8 mouse cellular contexts compared by ENCODE assay signal in genomic region chr2:155929531-155930442, GRCm38 (mm10). TPM values are rescaled to one million over a fixed set of nuclear protein-coding genes. Genes with fewer than 3 reads are reported as not detected.
DNase-seq lines count a peak whose midpoint lies in the region; ATAC-seq and TF ChIP-seq lines count a peak whose summit lies in the region.

Gene Uqcc1 (minus strand): TSS chr2:155930310.

- H3K36me3 ChIP-seq in forebrain, embryonic 10.5 days (replicated peaks) = peaks cover 15% of the 10 kb centered on the region
- no peaks in the 10 kb centered on the region for H3K36me3 ChIP-seq in heart, embryonic 15.5 days
- no peaks in the 10 kb centered on the region; the same call in 1 of the 2 replicates for H3K36me3 ChIP-seq in liver, embryonic 14.5 days (replicated peaks; ENCODE audit: control insufficient read depth, insufficient read depth, low read depth)
- H3K36me3 ChIP-seq in neural tube, embryonic 11.5 days (ENCODE audit: control insufficient read depth, insufficient read depth, low read length) = no peaks in the 10 kb centered on the region
- no peaks in the 10 kb centered on the region for H3K36me3 ChIP-seq in stomach, postnatal 0 days (ENCODE audit: control insufficient read depth, insufficient read depth, low read length)

- no peaks in the 10 kb centered on the region for H3K27me3 ChIP-seq in forebrain, embryonic 10.5 days (ENCODE audit: poor library complexity, severe bottlenecking)
- no peaks in the 10 kb centered on the region for H3K27me3 ChIP-seq in heart, embryonic 15.5 days
- no peaks in the 10 kb centered on the region for H3K27me3 ChIP-seq in liver, embryonic 14.5 days (ENCODE audit: control insufficient read depth, insufficient read depth, low read length)
- no peaks in the 10 kb centered on the region for H3K27me3 ChIP-seq in neural tube, embryonic 11.5 days (ENCODE audit: control insufficient read depth, insufficient read depth, low read length)
- no peaks in the 10 kb centered on the region for H3K27me3 ChIP-seq in stomach, postnatal 0 days (ENCODE audit: control insufficient read depth, insufficient read depth, low read length)

- peak within 1 kb of the TSS; percentile 78 for H3K4me3 ChIP-seq in forebrain, embryonic 10.5 days
- peak within 1 kb of the TSS; percentile 62 for H3K4me3 ChIP-seq in heart, embryonic 15.5 days
- H3K4me3 ChIP-seq in liver, embryonic 14.5 days (ENCODE audit: insufficient read depth in 1 of 2, low read depth in 2 of 2, low read length in 2 of 2) = peak within 1 kb of the TSS; percentile 67 to 76
- peak within 1 kb of the TSS; percentile 72 for H3K4me3 ChIP-seq in neural tube, embryonic 11.5 days (ENCODE audit: low read depth, low read length)
- peak within 1 kb of the TSS; percentile 65 for H3K4me3 ChIP-seq in stomach, postnatal 0 days (ENCODE audit: low read depth, low read length)

- H3K4me2 ChIP-seq in heart, embryonic 15.5 days = peak within 1 kb of the TSS; percentile 67
- peak within 1 kb of the TSS; percentile 78 for H3K4me2 ChIP-seq in liver, embryonic 14.5 days (ENCODE audit: low read depth)
- H3K4me2 ChIP-seq in neural tube, embryonic 11.5 days (ENCODE audit: low read depth) = peak within 1 kb of the TSS; percentile 76
- peak within 1 kb of the TSS; percentile 75 for H3K4me2 ChIP-seq in stomach, postnatal 0 days (replicated peaks; ENCODE audit: low read depth)

- H3K9me3 ChIP-seq in forebrain, embryonic 10.5 days = no peaks in the 10 kb centered on the region
- H3K9me3 ChIP-seq in heart, embryonic 15.5 days (replicated peaks) = no peaks in the 10 kb centered on the region
- no peaks in the 10 kb centered on the region for H3K9me3 ChIP-seq in liver, embryonic 14.5 days (ENCODE audit: control insufficient read depth, low read length)
- H3K9me3 ChIP-seq in neural tube, embryonic 11.5 days (ENCODE audit: control insufficient read depth, low read length) = no peaks in the 10 kb centered on the region
- H3K9me3 ChIP-seq in stomach, postnatal 0 days (ENCODE audit: control insufficient read depth, low read length) = no peaks in the 10 kb centered on the region

- H3K4me1 ChIP-seq in forebrain, embryonic 10.5 days = peaks cover 25% of the 10 kb centered on the region
- H3K4me1 ChIP-seq in heart, embryonic 15.5 days (replicated peaks) = peaks cover 16% of the 10 kb centered on the region
- H3K4me1 ChIP-seq in liver, embryonic 14.5 days (replicated peaks; ENCODE audit: control insufficient read depth in 2 of 2, insufficient read depth in 2 of 2, low read length in 1 of 2) = peaks cover 14 to 18% of the 10 kb centered on the region in 2 experiments
- H3K4me1 ChIP-seq in neural tube, embryonic 11.5 days (ENCODE audit: control insufficient read depth, insufficient read depth, low read length) = no peaks in the 10 kb centered on the region; the same call in 1 of the 2 replicates
- peaks cover 5% of the 10 kb centered on the region; the same call in 1 of the 2 replicates for H3K4me1 ChIP-seq in stomach, postnatal 0 days (replicated peaks; ENCODE audit: control insufficient read depth, insufficient read depth)

- ATAC-seq in CD4-positive, CD25-positive, alpha-beta regulatory T cell, adult 4 months = peak; percentile 97
- ATAC-seq in heart, embryonic 15.5 days (replicated peaks; ENCODE audit: insufficient number of reproducible peaks, insufficient read depth, low FRiP score, low read depth) = peak; percentile 90
- peak; percentile 93 for ATAC-seq in liver, embryonic 14.5 days (ENCODE audit: insufficient read depth)
- peak; percentile 89 for ATAC-seq in neural tube, embryonic 11.5 days (ENCODE audit: insufficient read depth, low FRiP score, low TSS enrichment)
- ATAC-seq in stomach, postnatal 0 days (ENCODE audit: low FRiP score, low TSS enrichment) = peak; percentile 94

- peak within 1 kb of the TSS; percentile 93 for H3K27ac ChIP-seq in forebrain, embryonic 10.5 days
- peak within 1 kb of the TSS; percentile 84 for H3K27ac ChIP-seq in heart, embryonic 15.5 days
- peak within 1 kb of the TSS; percentile 69 for H3K27ac ChIP-seq in liver, embryonic 14.5 days
- H3K27ac ChIP-seq in neural tube, embryonic 11.5 days (ENCODE audit: low read depth, low read length) = peak within 1 kb of the TSS; percentile 73
- H3K27ac ChIP-seq in stomach, postnatal 0 days (replicated peaks) = peak within 1 kb of the TSS; percentile 90

- H3K9ac ChIP-seq in heart, embryonic 15.5 days = peak within 1 kb of the TSS; percentile 51
- H3K9ac ChIP-seq in liver, embryonic 14.5 days (replicated peaks) = peak within 1 kb of the TSS; percentile 76
- peak within 1 kb of the TSS; percentile 61 for H3K9ac ChIP-seq in neural tube, embryonic 11.5 days (ENCODE audit: low read length)
- peak within 1 kb of the TSS; percentile 67 for H3K9ac ChIP-seq in stomach, postnatal 0 days (ENCODE audit: low read length)

- no peak for TF ChIP-seq CTCF in liver, embryonic 14.5 days (IDR thresholded peaks at IDR 0.05; ENCODE audit: low read depth)
- no peak for TF ChIP-seq CTCF in stomach, postnatal 0 days (IDR thresholded peaks at IDR 0.05; ENCODE audit: low read depth)

- DNase-seq in c-Kit-negative CD71-positive TER-119-positive erythroid progenitor cells, embryonic 14.5 days (ENCODE audit: low read depth, low spot score) = peak; percentile 74
- DNase-seq in forebrain, embryonic 10.5 days (ENCODE audit: extremely low spot score, low spot score) = peak; percentile 92
- peak; percentile 97 for DNase-seq in kidney, postnatal 25 days
- peak; percentile 88 to 92 (median 90) for DNase-seq in liver, embryonic 14.5 days (ENCODE audit: low read depth in 3 of 3, low spot score in 3 of 3)
- DNase-seq in neural tube, embryonic 11.5 days (ENCODE audit: low spot score) = peak; percentile 90
- DNase-seq in stomach, postnatal 0 days (ENCODE audit: low spot score) = peak; percentile 91

- under 1% methylated on average over 38 of the region's 38 CpGs for WGBS in forebrain, embryonic 10.5 days
- under 1% methylated on average over 38 of the region's 38 CpGs for WGBS in heart, embryonic 15.5 days
- under 1% methylated on average over 36 of the region's 38 CpGs for WGBS in liver, embryonic 14.5 days (ENCODE audit: insufficient replicate concordance)
- under 1% methylated on average over 38 of the region's 38 CpGs for WGBS in neural tube, embryonic 11.5 days
- under 1% methylated on average over 38 of the region's 38 CpGs for WGBS in stomach, postnatal 0 days

- no peak; the same call in 1 of the 2 replicates for TF ChIP-seq EP300 in liver, embryonic 14.5 days (IDR thresholded peaks at IDR 0.05; ENCODE audit: low read depth)
- no peak for TF ChIP-seq EP300 in stomach, postnatal 0 days (optimal IDR thresholded peaks at IDR 0.05)

RNA-seq across cellular contexts. Expression of gene Uqcc1, which starts in this region (rescaled TPM):
- polyA plus RNA-seq in CD4-positive, CD25-positive, alpha-beta regulatory T cell, adult 4 months (2017; shearing (Covaris generic)) = 10 to 100 TPM; 43.5 to 57.6 TPM
- 78.4 and 82.2 TPM in 2 replicates for polyA plus RNA-seq in forebrain, embryonic 10.5 days (2016; fragmentation: Nextera tagmentation; extraction: Ambion mirVana)
- 114 and 134 TPM in 2 replicates for polyA plus RNA-seq in heart, embryonic 15.5 days (2015; fragmentation: Nextera tagmentation; extraction: Ambion mirVana)
- polyA plus RNA-seq in liver, embryonic 14.5 days (2012; rRNA removed) = 10.5 and 17.4 TPM in 2 replicates
- 25.6 and 31.6 TPM in 2 replicates for polyA plus RNA-seq in liver, embryonic 14.5 days (2014; fragmentation: Nextera tagmentation; extraction: Ambion mirVana)
- polyA plus RNA-seq in neural tube, embryonic 11.5 days (2014; fragmentation: Nextera tagmentation; extraction: Ambion mirVana) = 84.7 and 88.6 TPM in 2 replicates
- polyA plus RNA-seq in stomach, postnatal 0 days (2015; fragmentation: Nextera tagmentation; extraction: Ambion mirVana) = 41.9 and 46.4 TPM in 2 replicates

Comparison
In these comparisons a context has a peak if more than half of its experiments do, and no peak if none do; other contexts are left out.
1. Peak in every context shown above with its lines: DNase-seq, ATAC-seq, H3K4me3 ChIP-seq and H3K27ac ChIP-seq.